Mouse (Mus musculus): ENCODE data around the gene Lhfpl4. TPM values are rescaled to one million over a fixed set of nuclear protein-coding genes. Genes with fewer than 3 reads are reported as not detected.

Lhfpl4 gene
- polyA plus RNA-seq (2021; fragmentation: Nextera tagmentation): 11.3 and 16.3 TPM in 2 replicates
- long read RNA-seq, experiment 1, full-length matches to known transcripts: 68 of 100 reads
- long read RNA-seq, experiment 1, partial matches to known transcripts: 9 of 100 reads
- long read RNA-seq, experiment 1, other reads (novel, unspliced or antisense): 23 of 100 reads
- long read RNA-seq, experiment 2, full-length matches to known transcripts: 5 of 24 reads
- long read RNA-seq, experiment 2, partial matches to known transcripts: 2 of 24 reads
- long read RNA-seq, experiment 2, other reads (novel, unspliced or antisense): 17 of 24 reads

DNA sequence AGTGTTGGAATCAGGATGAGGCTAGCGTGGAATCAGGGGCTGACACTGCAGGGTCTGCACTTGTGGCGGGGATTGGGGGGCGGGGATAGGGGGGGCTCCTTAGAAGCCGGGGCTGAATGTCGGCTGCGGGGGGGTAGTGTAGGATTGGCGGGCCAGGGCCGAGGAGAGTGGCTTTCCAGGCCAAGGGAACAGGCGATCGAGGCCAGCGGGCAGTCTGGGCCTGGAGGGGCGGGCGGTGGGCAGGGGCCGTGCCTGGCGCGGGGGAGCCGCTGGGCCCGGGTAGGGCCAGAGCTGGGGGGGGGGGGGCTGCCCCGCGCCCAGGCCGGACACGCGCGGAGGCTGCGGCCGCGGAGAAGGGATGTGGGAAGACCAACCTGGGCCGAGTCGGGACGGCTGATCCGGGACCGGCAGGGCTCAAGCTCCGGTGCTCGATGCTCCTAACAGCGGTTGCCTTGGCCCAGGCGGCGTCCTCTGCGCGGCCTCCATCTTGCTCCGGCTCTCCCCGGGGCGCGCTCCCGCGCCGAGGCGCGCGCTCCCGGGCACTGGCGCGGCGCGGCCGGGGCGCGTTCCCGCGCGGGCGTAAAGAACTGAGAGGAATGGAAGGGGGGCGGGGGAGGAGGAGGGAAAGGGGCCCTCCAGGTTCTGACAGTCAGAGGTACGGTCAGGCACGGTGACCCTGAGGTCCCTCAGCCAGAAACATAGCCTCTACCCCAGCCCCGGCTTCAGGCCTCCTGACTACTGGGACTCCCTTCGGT is at the start of gene Lhfpl4:
Lhfpl4 (minus strand) TSS at position 544 of the 755 bp plus-strand sequence.

DNA sequence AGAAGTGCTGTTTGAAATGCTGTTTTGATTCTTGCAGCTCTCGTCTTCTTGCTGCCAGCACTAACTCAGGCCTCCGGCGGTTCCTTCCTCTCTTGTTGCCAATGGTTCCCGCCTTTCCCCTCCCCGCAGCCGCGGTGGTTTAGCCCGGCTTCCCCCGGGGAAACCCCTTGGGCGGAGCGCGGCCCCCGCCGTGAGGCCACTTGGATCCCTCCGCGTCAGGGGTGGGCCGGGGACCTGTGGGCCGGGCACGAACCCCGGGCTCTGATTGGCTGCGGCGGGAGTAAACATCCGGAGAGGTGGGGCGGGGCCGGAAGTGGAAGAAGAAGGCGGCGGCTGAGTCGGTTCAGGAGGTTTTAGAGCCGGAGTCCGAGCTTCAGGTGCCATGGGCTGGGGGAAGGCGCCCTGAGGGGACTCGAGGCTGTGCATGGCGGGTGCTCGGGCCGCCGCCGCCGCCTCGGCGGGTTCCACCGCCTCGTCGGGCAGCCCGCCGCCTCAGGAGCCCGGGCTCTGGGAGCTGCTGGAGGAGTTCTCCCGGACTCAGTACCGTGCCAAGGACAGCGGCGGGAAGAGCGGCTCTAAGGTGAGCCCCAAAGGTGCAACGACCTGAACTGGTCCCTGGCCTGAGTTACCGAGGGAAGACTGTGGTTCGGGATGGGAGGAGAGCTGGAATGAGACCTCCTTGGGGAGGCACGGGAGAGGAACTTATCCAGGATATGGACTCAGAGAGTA is 42.5 kb upstream of the Lhfpl4 start, which contains the start of gene Mtmr14:
Mtmr14 (plus strand) TSS at position 302 of the 729 bp plus-strand sequence.

Other genes starting within 250 kb of the Lhfpl4 start
- 28.8 and 29.6 TPM in 2 replicates for gene Srgap3, start 248.1 kb downstream of the Lhfpl4 start, polyA plus RNA-seq (2021; fragmentation: Nextera tagmentation)
- gene Thumpd3, start 149.2 kb downstream of the Lhfpl4 start, polyA plus RNA-seq (2021; fragmentation: Nextera tagmentation): 27.8 and 32.3 TPM in 2 replicates
- 7.6 and 7.9 TPM in 2 replicates for gene Setd5, start 118.0 kb downstream of the Lhfpl4 start, polyA plus RNA-seq (2021; fragmentation: Nextera tagmentation)
- 12.2 and 14.7 TPM in 2 replicates for gene Mtmr14, start 42.5 kb upstream of the Lhfpl4 start, polyA plus RNA-seq (2021; fragmentation: Nextera tagmentation)
- gene Cpne9, start 86.9 kb upstream of the Lhfpl4 start, polyA plus RNA-seq (2021; fragmentation: Nextera tagmentation): 45.4 and 61.0 TPM in 2 replicates
- 3.6 and 9.5 TPM in 2 replicates for gene Brpf1, start 111.8 kb upstream of the Lhfpl4 start, polyA plus RNA-seq (2021; fragmentation: Nextera tagmentation)
- gene Ogg1, start 131.6 kb upstream of the Lhfpl4 start, polyA plus RNA-seq (2021; fragmentation: Nextera tagmentation): 2.1 and 4.3 TPM in 2 replicates
- gene Camk1, start 148.6 kb upstream of the Lhfpl4 start, polyA plus RNA-seq (2021; fragmentation: Nextera tagmentation): 117 and 124 TPM in 2 replicates
- gene Tada3, start 182.5 kb upstream of the Lhfpl4 start, polyA plus RNA-seq (2021; fragmentation: Nextera tagmentation): 16.2 and 28.5 TPM in 2 replicates
- gene Arpc4, start 182.7 kb upstream of the Lhfpl4 start, polyA plus RNA-seq (2021; fragmentation: Nextera tagmentation): 287 and 388 TPM in 2 replicates
- gene Ttll3, start 193.9 kb upstream of the Lhfpl4 start, polyA plus RNA-seq (2021; fragmentation: Nextera tagmentation): 3.0 and 3.4 TPM in 2 replicates
- 16.2 and 16.3 TPM in 2 replicates for gene Rpusd3, start 224.0 kb upstream of the Lhfpl4 start, polyA plus RNA-seq (2021; fragmentation: Nextera tagmentation)
- not detected in 2 replicates for gene Cidec, start 240.4 kb upstream of the Lhfpl4 start, polyA plus RNA-seq (2021; fragmentation: Nextera tagmentation)
- gene Jagn1, start 247.2 kb upstream of the Lhfpl4 start, polyA plus RNA-seq (2021; fragmentation: Nextera tagmentation): 76.8 and 86.7 TPM in 2 replicates